In genomic region chr13:41474365-41474764, GRCm38 (mm10) we compare ENCODE assay signal across 26 mouse cellular contexts. TPM values are rescaled to one million over a fixed set of nuclear protein-coding genes. Genes with fewer than 3 reads are reported as not detected.
"Had no signal": no experiment of that assay in that cellular context is flagged by ENCODE, and none has a peak within 500 bp of the region (broad histone marks: within the 10 kb centered on the region; RNA-seq: fewer than 3 reads in every experiment).

No protein-coding gene starts in this region.

- H3K27me3 ChIP-seq: embryonic facial prominence, embryonic 12.5 days; embryonic facial prominence, embryonic 13.5 days; embryonic facial prominence, embryonic 15.5 days; forebrain, embryonic 12.5 days; forebrain, embryonic 13.5 days; forebrain, embryonic 15.5 days had no signal

- H3K4me3 ChIP-seq: embryonic facial prominence, embryonic 10.5 days; embryonic facial prominence, embryonic 12.5 days; embryonic facial prominence, embryonic 13.5 days; embryonic facial prominence, embryonic 15.5 days; erythroblast, embryonic 14.5 days; forebrain, embryonic 10.5 days; forebrain, embryonic 12.5 days; forebrain, embryonic 13.5 days; forebrain, embryonic 15.5 days; gastrocnemius, adult 2 months; heart, adult 2 months had no signal

- DNase-seq: cerebellum, adult 2 months; cerebellum, adult 8-10 months; cerebellum, adult 9-10 months; cerebellum, adult 9-11 months; cerebellum, postnatal 10 days; cerebellum, postnatal 14 days; cerebellum, postnatal 25 days; cerebellum, postnatal 36 days; embryo, embryonic 11 days; forebrain, postnatal 0 days; gastrocnemius, adult 2 months; gastrocnemius, postnatal 10 days; gastrocnemius, postnatal 14 days; gastrocnemius, postnatal 25 days; gastrocnemius, postnatal 36 days; heart, adult 18-20 months; heart, adult 2 months had no signal

- H3K36me3 ChIP-seq: embryonic facial prominence, embryonic 10.5 days; embryonic facial prominence, embryonic 12.5 days; embryonic facial prominence, embryonic 13.5 days; embryonic facial prominence, embryonic 15.5 days; forebrain, embryonic 10.5 days; forebrain, embryonic 12.5 days; forebrain, embryonic 15.5 days had no signal

- H3K27ac ChIP-seq: embryonic facial prominence, embryonic 10.5 days; embryonic facial prominence, embryonic 12.5 days; embryonic facial prominence, embryonic 13.5 days; embryonic facial prominence, embryonic 15.5 days; forebrain, embryonic 10.5 days; forebrain, embryonic 12.5 days; forebrain, embryonic 13.5 days; forebrain, embryonic 15.5 days; gastrocnemius, adult 2 months; heart, adult 2 months had no signal

- H3K9me3 ChIP-seq: embryonic facial prominence, embryonic 10.5 days; embryonic facial prominence, embryonic 12.5 days; embryonic facial prominence, embryonic 13.5 days; embryonic facial prominence, embryonic 15.5 days; forebrain, embryonic 10.5 days; forebrain, embryonic 12.5 days; forebrain, embryonic 13.5 days; forebrain, embryonic 15.5 days had no signal

- H3K4me1 ChIP-seq: embryonic facial prominence, embryonic 10.5 days; embryonic facial prominence, embryonic 12.5 days; embryonic facial prominence, embryonic 13.5 days; embryonic facial prominence, embryonic 15.5 days; forebrain, embryonic 12.5 days; forebrain, embryonic 13.5 days; forebrain, embryonic 15.5 days had no signal

RNA-seq across cellular contexts. Expression of gene Nedd9, which starts 12.8 kb away (rescaled TPM):
- polyA plus RNA-seq: erythroblast, embryonic 14.5 days had no signal
